Mouse (Mus musculus): Measurements from ENCODE around the gene Xk.
A peak's percentile ranks its signal among the peaks of the same experiment; 100 is the strongest.
"Not testable (repeated sequence)": the region's sequence is repeated elsewhere in the genome, so short reads cannot be mapped to it uniquely, and the experiment has no call there.

The Xk gene

GRCm38 (mm10) chrX:9272460-9273361 lies at the start of gene Xk:
Gene Xk, plus strand, starts transcription at chrX:9272756.
- peak; percentile 45 for DNase-seq (ENCODE audit: low read depth, low spot score)

GRCm38 (mm10) chrX:9227105-9227504 lies 45.5 kb upstream of the Xk start:
- no peak for DNase-seq (ENCODE audit: low read depth, low spot score)

GRCm38 (mm10) chrX:9240737-9241591 lies 31.6 kb upstream of the Xk start:
- DNase-seq (ENCODE audit: low read depth, low spot score) = no peak

- no peak for DNase-seq (ENCODE audit: low read depth, low spot score)
Measured at GRCm38 (mm10) chrX:9243381-9243864, 29.1 kb upstream of the Xk start.

GRCm38 (mm10) chrX:9244603-9245336 lies 27.8 kb upstream of the Xk start:
- DNase-seq (ENCODE audit: low read depth, low spot score) = no peak

- DNase-seq (ENCODE audit: low read depth, low spot score) = no peak
Measured at GRCm38 (mm10) chrX:9248911-9249310, 23.6 kb upstream of the Xk start.

GRCm38 (mm10) chrX:9253990-9254389 lies 18.6 kb upstream of the Xk start:
- no peak for DNase-seq (ENCODE audit: low read depth, low spot score)

GRCm38 (mm10) chrX:9254901-9255300 lies 17.7 kb upstream of the Xk start:
- DNase-seq (ENCODE audit: low read depth, low spot score) = peak; percentile 41

GRCm38 (mm10) chrX:9256766-9257165 lies 15.8 kb upstream of the Xk start, which contains the start of gene Gm14862:
Gene Gm14862, minus strand, starts transcription at chrX:9256899.
- no peak for DNase-seq (ENCODE audit: low read depth, low spot score)

GRCm38 (mm10) chrX:9257831-9258230 lies 14.7 kb upstream of the Xk start:
- no peak for DNase-seq (ENCODE audit: low read depth, low spot score)

GRCm38 (mm10) chrX:9259267-9259666 lies 13.3 kb upstream of the Xk start:
- no peak for DNase-seq (ENCODE audit: low read depth, low spot score)

GRCm38 (mm10) chrX:9271112-9271511 lies 1.4 kb upstream of the Xk start:
- DNase-seq (ENCODE audit: low read depth, low spot score) = no peak

- DNase-seq (ENCODE audit: low read depth, low spot score) = no peak
Measured at GRCm38 (mm10) chrX:9271947-9272459, 553 bp upstream of the Xk start.

- no peak for DNase-seq (ENCODE audit: low read depth, low spot score)
Measured at GRCm38 (mm10) chrX:9273377-9274002, 934 bp downstream of the Xk start.

GRCm38 (mm10) chrX:9274321-9274720 lies 1.8 kb downstream of the Xk start:
- no peak for DNase-seq (ENCODE audit: low read depth, low spot score)

GRCm38 (mm10) chrX:9283464-9283863 lies 10.9 kb downstream of the Xk start, which contains the start of gene H2al1m:
Gene H2al1m, plus strand, starts transcription at chrX:9283764.
- not testable (repeated sequence) for DNase-seq (ENCODE audit: low read depth, low spot score)

GRCm38 (mm10) chrX:9293140-9293829 lies 20.7 kb downstream of the Xk start:
- not testable (repeated sequence) for DNase-seq (ENCODE audit: low read depth, low spot score)

GRCm38 (mm10) chrX:9298413-9298864 lies 25.9 kb downstream of the Xk start:
- no peak for DNase-seq (ENCODE audit: low read depth, low spot score)

GRCm38 (mm10) chrX:9302791-9303190 lies 30.2 kb downstream of the Xk start:
- DNase-seq (ENCODE audit: low read depth, low spot score) = no peak

GRCm38 (mm10) chrX:9303455-9303854 lies 30.9 kb downstream of the Xk start:
- DNase-seq (ENCODE audit: low read depth, low spot score) = no peak

All from telencephalon, adult 2 months (tissue).